Mouse (Mus musculus): ENCODE results near the gene Tead1. TPM values are rescaled to one million over a fixed set of nuclear protein-coding genes. Genes with fewer than 3 reads are reported as not detected.

Tead1 gene
- polyA plus RNA-seq, 2 experiments = 23.2 to 38.2 TPM

DNA sequence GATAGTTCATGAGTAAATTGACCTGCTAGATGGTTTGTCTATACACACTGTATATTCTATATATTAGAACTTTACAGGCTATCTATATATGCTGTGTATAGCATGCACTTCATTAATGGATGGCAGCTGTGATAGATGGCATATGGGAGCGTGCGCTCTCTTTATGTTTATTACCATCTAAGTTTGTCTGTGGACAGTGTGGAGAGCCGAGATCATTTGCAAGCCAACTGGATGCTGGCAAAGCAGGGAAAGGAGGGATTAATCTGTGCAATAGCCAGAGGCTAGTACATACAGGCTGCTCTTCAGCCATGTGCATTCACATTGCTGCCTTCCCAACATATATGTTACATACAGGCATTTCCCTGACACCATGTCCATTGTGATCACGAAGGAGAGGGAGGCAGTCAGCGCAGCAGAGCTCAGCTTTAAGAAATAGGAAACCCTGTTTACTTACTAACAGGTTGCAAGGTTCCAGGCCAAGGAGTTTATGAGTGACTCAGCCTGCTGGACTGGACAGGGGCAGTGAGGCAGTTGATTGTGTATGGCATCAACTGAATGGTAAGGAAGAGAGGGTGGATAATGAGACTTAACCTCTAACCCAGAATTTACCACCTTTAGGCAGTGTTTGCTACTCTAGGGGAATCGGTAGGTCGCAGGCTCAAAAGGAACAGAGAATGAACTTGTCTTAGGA lies 173.2 kb downstream of the Tead1 start:
- Histone ChIP-seq H3K9me3 (ENCODE audit: control insufficient read depth, low read length) (no peaks in the 10 kb centered on the region), H3K36me3 (ENCODE audit: control insufficient read depth, insufficient read depth, low read length) (no peaks in the 10 kb centered on the region), H3K27ac (replicated peaks; ENCODE audit: low read depth, low read length) (no peak overlapping the region), H3K27me3 (ENCODE audit: control insufficient read depth, insufficient read depth, low read length) (no peaks in the 10 kb centered on the region), H3K4me3 (replicated peaks; ENCODE audit: low read length) (no peak overlapping the region), H3K9ac (ENCODE audit: low read depth, low read length, severe bottlenecking) (no peak overlapping the region), H3K4me1 (ENCODE audit: control insufficient read depth, insufficient read depth, low read length) (peaks cover 10% of the 10 kb centered on the region), H3K4me2 (replicated peaks; ENCODE audit: low read depth, low read length, severe bottlenecking) (no peak overlapping the region)
- WGBS = 63% methylated on average over 7 of the region's 7 CpGs
- DNase-seq (ENCODE audit: low spot score) (no peak), ATAC-seq (ENCODE audit: low FRiP score, low read depth) (no peak)
- TF ChIP-seq POLR2A (IDR thresholded peaks at IDR 0.05; ENCODE audit: borderline replicate concordance, extremely low read depth, insufficient read depth, insufficient read length) = no peak

GRCm38 (mm10) chr7:112853857-112854256 lies 174.7 kb downstream of the Tead1 start:
- Histone ChIP-seq H3K4me2 (replicated peaks; ENCODE audit: low read depth, low read length, severe bottlenecking) (no peak overlapping the region), H3K4me3 (replicated peaks; ENCODE audit: low read length) (no peak overlapping the region), H3K27ac (replicated peaks; ENCODE audit: low read depth, low read length) (no peak overlapping the region), H3K36me3 (ENCODE audit: control insufficient read depth, insufficient read depth, low read length) (peaks cover 9% of the 10 kb centered on the region; the same call in 1 of the 2 replicates), H3K4me1 (ENCODE audit: control insufficient read depth, insufficient read depth, low read length) (peaks cover 10% of the 10 kb centered on the region), H3K27me3 (ENCODE audit: control insufficient read depth, insufficient read depth, low read length) (no peaks in the 10 kb centered on the region), H3K9ac (ENCODE audit: low read depth, low read length, severe bottlenecking) (no peak overlapping the region), H3K9me3 (ENCODE audit: control insufficient read depth, low read length) (no peaks in the 10 kb centered on the region)
- ATAC-seq (ENCODE audit: low FRiP score, low read depth) = no peak
- DNase-seq (ENCODE audit: low spot score) = no peak
- no peak for TF ChIP-seq POLR2A (IDR thresholded peaks at IDR 0.05; ENCODE audit: borderline replicate concordance, extremely low read depth, insufficient read depth, insufficient read length)
- WGBS = 65% methylated on average over 4 of the region's 4 CpGs

DNA sequence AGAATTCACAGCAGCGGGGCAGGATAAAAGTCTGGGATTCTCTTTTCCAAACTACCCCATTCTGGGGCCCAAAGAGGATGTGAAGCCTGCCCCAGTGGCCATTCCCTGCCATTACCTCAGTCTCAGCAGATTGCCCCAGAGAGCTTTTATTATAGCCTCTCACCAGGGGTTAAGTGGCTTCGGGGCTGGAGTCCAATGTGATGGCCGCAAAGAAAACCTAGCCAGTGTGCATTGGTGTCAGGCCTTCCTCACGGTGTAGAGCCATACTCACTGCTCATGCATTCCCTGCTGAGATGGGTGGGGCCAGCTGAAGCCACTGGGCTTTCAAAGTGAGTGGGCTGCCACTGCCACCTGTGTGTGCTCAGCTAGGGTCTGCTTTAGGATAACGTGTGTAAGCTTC lies 175.4 kb downstream of the Tead1 start:
- Histone ChIP-seq H3K4me2 (replicated peaks; ENCODE audit: low read depth, low read length, severe bottlenecking) (no peak overlapping the region), H3K27me3 (ENCODE audit: control insufficient read depth, insufficient read depth, low read length) (no peaks in the 10 kb centered on the region), H3K36me3 (ENCODE audit: control insufficient read depth, insufficient read depth, low read length) (peaks cover 10% of the 10 kb centered on the region; the same call in 1 of the 2 replicates), H3K27ac (replicated peaks; ENCODE audit: low read depth, low read length) (no peak overlapping the region), H3K4me3 (replicated peaks; ENCODE audit: low read length) (no peak overlapping the region), H3K9ac (ENCODE audit: low read depth, low read length, severe bottlenecking) (no peak overlapping the region), H3K9me3 (ENCODE audit: control insufficient read depth, low read length) (no peaks in the 10 kb centered on the region), H3K4me1 (ENCODE audit: control insufficient read depth, insufficient read depth, low read length) (peaks cover 10% of the 10 kb centered on the region)
- ATAC-seq (ENCODE audit: low FRiP score, low read depth) (no peak), DNase-seq (ENCODE audit: low spot score) (no peak)
- WGBS = 24% methylated on average over 5 of the region's 5 CpGs
- TF ChIP-seq POLR2A (IDR thresholded peaks at IDR 0.05; ENCODE audit: borderline replicate concordance, extremely low read depth, insufficient read depth, insufficient read length) = no peak

- H3K9me3 ChIP-seq (ENCODE audit: control insufficient read depth, low read length) = no peaks in the 10 kb centered on the region
- no peak overlapping the region for H3K4me3 ChIP-seq (replicated peaks; ENCODE audit: low read length)
- no peaks in the 10 kb centered on the region for H3K27me3 ChIP-seq (ENCODE audit: control insufficient read depth, insufficient read depth, low read length)
- peaks cover 10% of the 10 kb centered on the region for H3K4me1 ChIP-seq (ENCODE audit: control insufficient read depth, insufficient read depth, low read length)
- H3K4me2 ChIP-seq (replicated peaks; ENCODE audit: low read depth, low read length, severe bottlenecking) = no peak overlapping the region
- peaks cover 10% of the 10 kb centered on the region; the same call in 1 of the 2 replicates for H3K36me3 ChIP-seq (ENCODE audit: control insufficient read depth, insufficient read depth, low read length)
- no peak for TF ChIP-seq POLR2A (IDR thresholded peaks at IDR 0.05; ENCODE audit: borderline replicate concordance, extremely low read depth, insufficient read depth, insufficient read length)
- 81% methylated on average over 6 of the region's 6 CpGs for WGBS
- no peak overlapping the region for H3K27ac ChIP-seq (replicated peaks; ENCODE audit: low read depth, low read length)
- ATAC-seq (ENCODE audit: low FRiP score, low read depth) = no peak
- H3K9ac ChIP-seq (ENCODE audit: low read depth, low read length, severe bottlenecking) = no peak overlapping the region
- no peak for DNase-seq (ENCODE audit: low spot score)
Measured at GRCm38 (mm10) chr7:112855419-112855818, 176.3 kb downstream of the Tead1 start.

- H3K4me2 ChIP-seq (replicated peaks; ENCODE audit: low read depth, low read length, severe bottlenecking) = no peak overlapping the region
- peaks cover 10% of the 10 kb centered on the region for H3K4me1 ChIP-seq (ENCODE audit: control insufficient read depth, insufficient read depth, low read length)
- TF ChIP-seq POLR2A (IDR thresholded peaks at IDR 0.05; ENCODE audit: borderline replicate concordance, extremely low read depth, insufficient read depth, insufficient read length) = no peak
- no peak overlapping the region for H3K9ac ChIP-seq (ENCODE audit: low read depth, low read length, severe bottlenecking)
- peaks cover 11% of the 10 kb centered on the region; the same call in 1 of the 2 replicates for H3K36me3 ChIP-seq (ENCODE audit: control insufficient read depth, insufficient read depth, low read length)
- no peak for ATAC-seq (ENCODE audit: low FRiP score, low read depth)
- no peaks in the 10 kb centered on the region for H3K27me3 ChIP-seq (ENCODE audit: control insufficient read depth, insufficient read depth, low read length)
- no peak for DNase-seq (ENCODE audit: low spot score)
- 43% methylated on average over 7 of the region's 7 CpGs for WGBS
- no peak overlapping the region for H3K27ac ChIP-seq (replicated peaks; ENCODE audit: low read depth, low read length)
- no peaks in the 10 kb centered on the region for H3K9me3 ChIP-seq (ENCODE audit: control insufficient read depth, low read length)
- no peak overlapping the region for H3K4me3 ChIP-seq (replicated peaks; ENCODE audit: low read length)
Measured at GRCm38 (mm10) chr7:112856121-112856571, 177.0 kb downstream of the Tead1 start.

Measured in limb, embryonic 14.5 days (tissue).